Mouse (Mus musculus) 3T3-L1 (cell line): ENCODE measurements around the gene Cd276.
A peak's percentile ranks its signal among the peaks of the same experiment; 100 is the strongest.

Experiments used
- DNase-seq: peaks from one replicate; pipeline ENCODE4 v3.0.0-alpha.2; 2015; ENCODE audit warnings: low read depth, low spot score

Gene Cd276

DNA sequence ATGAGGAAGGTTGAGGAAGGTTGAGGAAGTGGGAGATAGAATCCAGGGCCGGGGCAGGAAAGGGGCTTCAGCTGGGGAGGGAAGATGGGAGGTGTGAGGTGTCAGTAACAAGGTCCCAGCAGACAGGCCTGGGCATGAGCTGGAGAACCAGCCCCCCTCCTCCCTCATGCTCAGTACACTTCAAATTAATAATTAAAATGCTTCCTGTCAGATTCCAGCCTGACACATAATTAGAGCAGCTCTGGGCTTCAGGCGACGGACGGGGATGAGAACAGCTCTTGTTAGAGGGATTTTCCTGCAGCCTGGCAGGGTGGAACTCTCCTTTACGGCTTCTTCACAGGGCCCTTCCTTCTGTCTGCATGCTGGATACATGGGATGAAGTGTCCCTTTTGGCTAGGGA, 41.5 kb downstream of the Cd276 start:
- DNase-seq, result no peak

DNA sequence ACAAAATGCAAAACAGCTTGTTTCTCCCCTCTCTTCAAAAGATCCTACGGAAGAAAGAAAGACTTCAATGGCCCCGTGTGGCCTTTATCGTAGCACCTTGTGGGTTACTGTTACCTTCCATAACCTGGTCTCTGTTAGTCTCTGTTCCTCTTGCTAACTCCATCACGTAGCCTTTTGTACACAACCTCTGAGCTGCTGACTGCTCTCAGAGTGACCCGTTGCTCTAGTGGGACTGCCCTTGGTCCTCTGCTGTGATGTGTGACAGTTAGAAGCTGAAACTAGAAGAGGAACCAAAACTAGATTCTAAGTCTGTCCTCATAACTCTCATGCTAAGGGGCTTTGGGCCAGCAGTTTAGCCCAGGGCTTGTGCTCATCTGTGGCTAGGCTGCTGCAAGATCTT, 44.8 kb downstream of the Cd276 start:
- DNase-seq, result no peak

DNA sequence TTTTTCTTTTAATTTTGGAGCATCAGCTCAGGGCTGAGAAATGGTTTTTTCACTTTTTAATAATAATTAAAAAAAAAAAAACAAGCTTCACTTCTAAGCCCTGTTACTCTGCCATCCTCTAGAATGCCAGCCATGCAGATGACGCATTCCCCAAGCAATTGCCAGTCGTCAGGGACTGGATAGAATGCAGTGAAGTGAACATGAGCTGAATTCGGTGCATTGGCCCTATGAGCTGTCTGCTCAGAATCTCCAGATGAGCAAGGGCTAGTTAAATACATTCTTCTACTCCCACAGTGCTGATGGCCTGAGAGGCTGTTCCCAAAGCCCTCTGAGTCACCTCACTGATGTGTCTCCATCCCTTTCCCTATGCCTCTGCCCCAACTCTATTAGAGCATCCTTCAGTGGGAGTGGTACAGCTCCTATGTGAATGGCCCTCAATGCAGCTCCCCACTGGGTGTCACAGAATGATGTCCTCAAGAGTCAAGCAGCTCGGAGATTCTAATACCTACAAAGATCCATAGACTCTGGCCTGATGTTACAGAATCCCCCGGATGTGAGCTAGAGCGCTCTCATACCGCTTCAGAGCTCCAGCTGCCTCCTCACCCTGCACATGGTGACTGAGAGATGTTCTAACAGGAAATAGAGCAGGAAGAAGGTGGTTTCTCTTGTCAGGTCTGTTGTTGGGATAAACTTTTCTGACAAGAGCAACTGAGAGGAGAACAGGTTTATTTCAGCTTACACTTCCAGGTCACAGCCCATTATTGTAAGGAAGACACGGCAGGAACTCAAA, 47.8 kb downstream of the Cd276 start:
- DNase-seq, result peak; percentile 38

DNA sequence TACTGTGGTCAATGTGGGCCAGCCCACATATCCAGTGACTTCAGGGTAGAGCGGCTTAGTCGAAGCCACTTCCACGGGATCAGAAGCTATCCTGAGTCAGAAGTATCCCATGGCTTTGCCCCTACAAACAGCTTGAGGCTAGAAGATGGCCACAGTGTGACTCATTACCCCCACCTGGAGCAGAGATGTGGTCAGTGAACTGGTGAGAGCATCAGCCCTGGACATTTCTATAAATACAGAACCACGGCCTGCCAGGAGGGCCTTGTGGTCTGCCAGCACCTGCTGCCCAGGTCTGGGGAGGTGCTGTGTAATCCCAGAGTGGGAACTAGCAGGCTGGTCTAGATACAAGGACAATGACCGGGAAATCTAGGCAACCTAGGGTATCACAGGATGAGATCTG, 54.3 kb downstream of the Cd276 start:
- DNase-seq, result peak; percentile 72

DNA sequence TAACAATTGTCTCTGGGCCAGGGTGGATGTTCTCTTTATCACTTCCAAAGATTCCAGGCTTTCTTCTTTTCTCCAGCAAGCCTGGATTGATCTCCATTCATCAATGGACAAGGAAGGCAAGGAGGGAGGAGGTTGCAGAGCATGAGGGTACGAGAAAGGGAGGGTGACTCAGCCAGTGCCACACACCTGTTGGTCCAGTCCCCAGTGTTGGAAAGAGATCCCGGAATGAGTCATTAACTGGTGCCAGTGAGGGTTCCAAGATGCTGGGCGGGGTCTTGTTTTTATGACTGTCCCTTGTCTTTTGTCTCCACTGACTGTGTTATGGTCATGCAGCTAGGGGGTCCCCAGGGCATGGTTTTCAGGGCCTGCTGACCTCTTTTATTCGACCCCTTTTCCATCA, 57.3 kb downstream of the Cd276 start:
- no peak for DNase-seq

DNA sequence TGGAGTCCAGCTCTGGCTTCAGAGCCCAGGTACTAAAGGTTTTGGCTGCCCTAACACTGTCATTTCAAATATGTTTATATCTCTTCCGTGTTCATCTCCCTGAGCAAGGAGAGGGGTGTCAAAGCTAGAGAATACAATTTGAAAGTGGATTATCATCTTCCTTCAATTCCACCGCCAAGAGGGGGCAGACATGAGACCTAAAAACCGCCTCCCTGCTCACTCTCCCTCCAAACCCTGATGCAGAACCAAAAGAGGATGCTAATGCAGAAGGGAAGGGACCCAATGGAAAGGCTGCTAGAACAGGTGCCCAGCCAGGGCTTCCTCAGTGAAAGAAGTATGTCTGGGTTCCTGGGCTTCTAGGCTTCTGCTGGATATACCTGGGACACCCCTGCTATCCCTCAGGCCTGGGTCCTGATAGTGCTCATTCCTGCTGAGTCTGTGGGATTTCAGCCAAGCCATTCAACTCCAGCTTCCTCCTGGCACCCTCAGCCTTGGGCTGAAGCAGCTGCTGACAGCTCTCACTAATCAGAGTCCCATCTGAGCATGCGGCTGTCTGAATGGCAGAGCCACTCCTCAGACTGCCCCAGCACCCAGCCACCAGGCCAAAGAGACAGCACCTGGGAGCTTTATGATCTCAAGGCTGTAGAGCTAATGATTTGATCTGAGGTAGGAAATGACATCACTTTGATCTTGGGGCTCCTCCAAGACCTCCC, 58.6 kb downstream of the Cd276 start:
- DNase-seq, result peak; percentile 50

DNA sequence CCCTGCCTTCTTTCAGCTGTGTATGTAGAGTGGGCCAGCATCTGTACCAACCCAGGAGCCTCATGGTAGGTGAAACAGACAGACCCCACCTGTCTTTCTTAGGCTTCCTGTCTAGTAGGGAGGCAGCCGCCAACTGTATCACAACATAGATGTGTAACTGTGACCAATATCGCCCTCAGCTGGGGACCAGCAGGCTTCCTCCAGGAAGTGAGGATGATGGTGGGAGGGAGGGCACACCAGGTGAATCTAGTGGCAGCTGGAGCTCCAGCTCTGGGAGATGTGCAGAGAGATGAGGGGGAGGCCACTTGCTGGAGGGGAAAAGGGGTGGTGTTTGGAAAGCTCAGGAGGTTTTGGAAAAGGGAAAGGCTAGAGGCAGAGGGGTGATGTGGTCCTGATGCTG, 60.2 kb downstream of the Cd276 start:
- DNase-seq, result no peak

DNA sequence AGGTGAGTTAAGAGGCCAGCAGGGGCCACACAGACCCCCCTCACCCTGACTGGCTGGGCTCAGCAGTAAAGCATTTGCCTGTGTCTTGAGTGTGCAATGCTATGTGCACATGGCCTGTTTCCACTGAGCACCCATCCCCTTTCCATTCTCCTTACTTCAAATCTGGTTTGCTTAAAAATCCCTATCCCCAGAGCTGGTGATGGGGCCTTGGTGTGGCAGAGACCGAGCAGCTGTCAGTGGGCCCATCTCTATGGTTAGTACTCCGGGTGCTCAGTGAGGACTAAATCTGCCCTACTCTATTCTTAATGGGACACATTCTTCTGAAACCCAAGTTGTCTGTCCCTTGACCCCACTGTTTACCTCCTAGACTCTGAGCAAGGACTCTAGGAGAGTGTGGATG, 64.8 kb downstream of the Cd276 start:
- no peak for DNase-seq

DNA sequence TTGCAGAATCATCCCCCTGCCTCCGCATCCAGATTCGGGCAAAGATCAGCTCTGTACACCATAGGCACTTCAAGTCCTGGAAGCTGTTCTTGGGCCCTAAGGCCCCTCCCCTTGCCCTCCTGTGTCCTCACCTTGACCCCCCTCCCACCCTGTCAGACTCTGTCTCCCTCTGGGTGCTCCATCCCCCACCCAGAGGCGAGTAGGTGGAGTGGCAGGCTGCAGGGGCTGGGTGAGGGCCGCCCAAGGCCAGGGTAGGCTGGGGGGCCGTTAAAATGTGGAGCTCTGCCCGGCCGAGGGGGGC, 65.4 kb downstream of the Cd276 start:
- no peak for DNase-seq

DNA sequence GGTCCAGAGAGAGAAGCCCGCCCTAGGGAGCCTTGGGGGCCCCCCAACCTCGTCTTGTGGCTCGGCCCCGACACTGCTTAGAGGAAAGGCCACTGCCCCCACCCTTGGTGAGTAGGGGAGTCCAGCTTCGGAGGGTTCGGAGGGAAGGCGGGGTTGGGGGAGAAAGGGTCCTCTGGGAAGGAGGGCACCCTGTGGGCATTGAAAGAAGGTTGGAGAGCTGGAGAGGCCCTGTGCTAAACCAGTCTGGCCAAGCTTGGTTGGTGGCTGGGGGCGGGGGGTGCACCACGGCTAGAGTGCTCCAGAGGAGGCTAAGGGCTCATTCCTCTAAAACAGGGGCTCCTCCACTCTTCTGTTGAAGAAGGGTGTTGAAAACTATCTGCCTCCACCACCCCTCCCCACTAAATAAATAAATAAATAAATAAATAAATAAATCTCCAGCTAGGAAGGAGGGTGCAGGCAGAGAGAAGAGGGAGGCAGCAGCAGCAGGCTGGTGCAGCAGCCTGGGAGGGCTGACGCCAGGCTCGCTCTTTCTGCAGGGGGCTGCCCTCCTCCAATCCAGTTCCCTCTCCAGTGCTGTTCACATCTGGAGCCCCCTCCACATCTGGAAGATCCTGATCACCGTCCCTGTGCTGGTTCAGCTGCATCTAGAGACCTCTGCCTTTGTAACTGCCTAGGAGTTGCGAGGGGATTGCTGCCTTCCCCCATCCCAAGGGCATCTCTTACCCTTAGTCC, 65.9 kb downstream of the Cd276 start:
- DNase-seq, result no peak

DNA sequence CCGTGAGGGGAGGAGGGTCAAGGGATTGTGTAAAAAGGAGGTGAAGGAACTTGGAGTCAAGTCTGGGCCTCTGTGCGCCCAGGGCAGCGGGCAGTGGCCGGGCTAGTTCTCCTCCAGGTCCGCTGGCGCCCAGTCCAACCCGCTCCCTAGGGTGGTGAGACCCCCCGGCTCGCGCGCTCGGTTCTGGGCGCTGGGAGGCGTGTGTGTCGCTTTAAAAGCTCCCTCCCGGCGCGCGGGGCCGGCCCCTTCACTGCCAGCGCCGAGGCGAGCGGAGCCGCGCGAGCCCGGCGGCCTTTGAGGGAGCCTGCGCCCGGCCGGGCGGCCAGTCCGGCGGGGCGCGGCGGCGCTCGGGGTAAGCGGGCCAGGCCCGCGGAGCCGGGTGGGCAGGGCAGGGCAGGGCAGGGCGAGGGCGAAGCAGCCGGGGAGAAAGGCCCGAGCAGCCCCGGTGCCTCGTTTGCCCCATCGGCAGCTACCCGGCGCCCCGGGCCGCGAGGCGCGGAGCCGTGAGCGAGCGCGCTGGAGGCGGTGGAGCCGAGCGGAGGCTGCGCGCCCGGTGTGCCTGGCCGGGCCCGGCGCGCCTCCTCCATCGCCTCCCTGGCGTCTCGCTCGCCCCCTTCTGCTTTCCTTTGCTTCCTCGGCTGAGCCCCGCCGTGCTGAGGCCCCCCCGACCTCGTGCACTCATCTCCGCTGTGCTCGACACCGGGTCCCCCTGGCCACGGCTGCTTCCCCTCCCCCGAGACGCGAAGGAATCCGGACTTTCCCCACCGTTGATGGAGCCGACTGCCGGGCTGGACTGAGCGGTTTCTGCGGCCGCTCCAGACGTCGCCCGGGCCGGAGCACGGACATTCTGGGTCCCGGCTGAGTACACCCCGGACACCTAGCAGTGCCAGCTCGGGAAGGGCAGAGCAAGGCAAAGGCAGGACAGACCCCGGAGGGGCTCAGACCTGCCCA, 67.1 kb downstream of the Cd276 start, which contains the start of gene Insyn1:
Insyn1 (plus strand) TSS at position 753 of the 951 bp plus-strand sequence.
- peak; percentile 40 for DNase-seq

DNA sequence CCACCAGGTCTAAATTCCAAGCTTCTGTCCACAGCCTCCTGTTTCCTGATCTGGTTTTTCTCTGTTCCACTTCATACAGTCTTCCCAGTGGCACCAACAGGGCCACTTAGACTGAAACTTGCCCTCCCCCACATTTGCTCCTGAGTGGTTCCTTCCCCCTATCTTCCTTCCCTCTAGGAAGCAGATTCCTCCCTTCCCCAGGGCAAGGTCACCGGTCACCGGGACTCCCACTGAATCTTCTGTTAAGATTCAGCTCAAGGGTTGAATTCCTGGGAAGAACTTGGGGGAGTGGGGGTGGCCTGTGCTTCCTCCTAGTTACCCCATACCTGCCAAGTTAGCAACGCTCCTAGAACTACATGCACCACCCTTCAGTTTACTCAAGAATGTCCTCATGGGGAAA, 68.2 kb downstream of the Cd276 start:
- DNase-seq, result no peak
